Mouse (Mus musculus): ENCODE results near the gene Ddx3x. TPM values are rescaled to one million over a fixed set of nuclear protein-coding genes. Genes with fewer than 3 reads are reported as not detected.

Ddx3x gene
- total RNA-seq (2023): 100 to 1,000 TPM; 461 to 471 TPM

GRCm38 (mm10) chrX:13280409-13281328, at the start of gene Ddx3x:
Gene Ddx3x, plus strand, starts transcription at chrX:13280970.

Other genes starting within 250 kb of the Ddx3x start
- 100 to 1,000 TPM; 115 to 137 TPM for gene Usp9x, start 209.5 kb upstream of the Ddx3x start, total RNA-seq (2023)
- gene Nyx, start 185.1 kb downstream of the Ddx3x start, total RNA-seq (2023): under 1 TPM; 0.12 to 0.15 TPM